Mouse (Mus musculus): ENCODE data around the gene Ldha. TPM values are rescaled to one million over a fixed set of nuclear protein-coding genes. Genes with fewer than 3 reads are reported as not detected.
"Not testable (repeated sequence)": the region's sequence is repeated elsewhere in the genome, so short reads cannot be mapped to it uniquely, and the experiment has no call there.

Gene Ldha
- total RNA-seq, 2 experiments from 2014 or later, result 439 to 878 TPM

DNA sequence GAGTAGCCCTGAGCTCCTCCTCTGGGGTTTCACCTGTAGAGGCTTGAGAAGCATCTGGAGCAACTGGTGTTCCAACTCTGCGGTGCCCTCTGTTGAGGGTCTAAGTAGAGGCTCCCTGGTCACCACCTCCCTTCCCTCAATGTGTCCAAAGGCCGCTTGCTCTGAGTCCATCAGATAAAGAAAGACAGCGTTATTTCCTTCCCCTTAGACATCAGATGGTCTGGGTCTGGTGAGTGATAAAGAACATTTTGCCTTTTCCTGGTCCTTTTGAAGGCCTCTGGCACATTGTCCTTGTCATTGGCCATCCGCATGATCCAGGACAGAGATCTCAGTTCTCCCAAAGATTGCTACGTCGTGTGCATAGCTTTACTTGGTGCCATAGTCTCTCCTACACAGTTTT, 36.0 kb downstream of the Ldha start:
- DNase-seq (ENCODE audit: low spot score in 2 of 2), result no peak

DNA sequence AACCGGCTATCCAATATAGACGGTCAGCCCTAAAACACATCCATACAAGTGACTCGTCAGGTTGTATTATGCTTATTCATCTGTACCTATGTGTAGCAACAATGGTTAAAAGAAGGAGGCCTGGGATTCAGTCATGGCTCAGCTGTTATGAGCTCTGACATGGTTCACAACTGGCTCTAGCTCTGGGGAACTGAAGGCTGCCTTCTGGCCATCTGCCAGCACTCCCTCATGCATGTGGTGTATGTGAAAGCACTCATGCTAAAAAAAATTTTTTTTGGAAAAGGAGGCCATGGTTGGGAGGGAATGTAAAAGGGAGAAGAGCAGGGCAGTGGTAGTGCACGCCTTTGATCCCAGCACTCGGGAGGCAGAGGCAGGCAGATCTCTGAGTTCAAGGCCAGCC, 38.6 kb downstream of the Ldha start:
- DNase-seq (ENCODE audit: low spot score in 2 of 2), result no peak

DNA sequence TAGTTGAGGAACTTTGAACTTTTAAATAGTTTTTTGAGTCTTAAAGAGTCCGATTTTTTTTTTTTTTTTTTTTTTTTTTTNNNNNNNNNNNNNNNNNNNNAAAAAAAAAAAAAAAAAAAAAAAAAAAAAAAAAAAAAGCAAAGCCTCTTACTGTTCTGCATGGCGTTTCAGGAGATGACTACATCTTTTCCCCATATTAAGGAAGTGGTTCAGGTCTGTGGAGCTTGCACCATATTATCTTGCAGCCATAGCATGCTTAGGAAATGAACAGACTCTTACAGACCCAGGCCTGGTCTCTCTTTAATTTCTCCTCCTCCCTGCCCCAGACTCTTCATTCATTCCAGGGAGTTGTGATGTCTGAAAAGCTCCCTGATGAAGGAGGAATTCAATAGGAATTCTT, 39.7 kb downstream of the Ldha start:
- no peak for DNase-seq (ENCODE audit: low spot score in 2 of 2)

DNA sequence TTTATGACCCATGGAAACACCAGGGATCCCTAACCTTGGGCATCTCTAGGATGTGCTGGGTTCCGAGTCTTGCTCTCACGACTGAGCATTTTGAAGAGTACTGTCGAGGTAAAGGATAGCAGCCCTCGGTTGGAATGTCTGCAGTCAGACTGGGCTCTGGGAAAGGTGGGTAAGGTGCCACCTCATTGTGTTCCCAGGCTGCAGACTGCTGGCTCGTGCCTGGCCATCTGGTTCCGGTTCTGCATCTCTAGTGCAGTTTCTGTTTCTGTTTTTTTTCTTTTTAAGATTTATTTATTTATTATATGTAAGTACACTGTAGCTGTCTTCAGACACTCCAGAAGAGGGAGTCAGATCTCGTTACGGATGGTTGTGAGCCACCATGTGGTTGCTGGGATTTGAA, 40.7 kb downstream of the Ldha start:
- DNase-seq (ENCODE audit: low spot score in 2 of 2), result not testable (repeated sequence)

DNA sequence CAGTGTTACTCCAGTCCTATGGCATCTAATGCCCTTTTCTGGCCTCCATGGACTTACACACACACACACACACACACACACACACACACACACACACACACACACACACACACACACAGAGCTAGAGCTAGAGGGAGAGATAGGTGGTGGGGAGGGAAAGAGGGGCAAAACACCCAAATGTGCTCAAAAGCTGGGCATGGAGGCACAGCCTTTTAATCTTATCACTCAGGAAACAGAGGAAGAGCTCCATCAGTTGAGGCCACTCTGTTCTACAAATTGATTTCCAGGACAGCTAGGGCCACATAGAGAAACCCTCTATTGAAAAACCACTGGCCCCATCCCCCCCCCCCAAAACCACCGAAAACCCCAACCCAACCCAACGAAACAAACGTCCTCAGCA, 42.0 kb downstream of the Ldha start:
- no peak for DNase-seq (ENCODE audit: low spot score in 2 of 2)

DNA sequence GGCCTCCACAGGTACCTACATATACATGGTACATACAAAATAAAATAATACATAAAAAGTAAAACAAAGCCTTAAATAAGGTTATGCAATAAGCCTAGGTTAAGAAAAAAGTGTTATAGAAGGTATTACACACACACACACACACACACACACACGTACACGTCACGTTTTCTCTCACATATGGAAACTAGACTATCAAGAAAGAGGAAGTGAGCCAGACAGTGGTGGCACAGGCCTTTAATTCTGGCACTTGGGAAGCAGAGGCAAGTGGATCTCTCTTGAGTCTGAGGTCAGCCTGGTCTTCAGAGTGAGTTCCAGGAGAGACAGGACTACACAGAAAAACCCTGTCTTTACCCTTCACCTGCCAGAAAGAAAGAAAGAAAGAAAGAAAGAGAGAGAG, 54.2 kb downstream of the Ldha start:
- no peak for DNase-seq (ENCODE audit: low spot score in 2 of 2)

DNA sequence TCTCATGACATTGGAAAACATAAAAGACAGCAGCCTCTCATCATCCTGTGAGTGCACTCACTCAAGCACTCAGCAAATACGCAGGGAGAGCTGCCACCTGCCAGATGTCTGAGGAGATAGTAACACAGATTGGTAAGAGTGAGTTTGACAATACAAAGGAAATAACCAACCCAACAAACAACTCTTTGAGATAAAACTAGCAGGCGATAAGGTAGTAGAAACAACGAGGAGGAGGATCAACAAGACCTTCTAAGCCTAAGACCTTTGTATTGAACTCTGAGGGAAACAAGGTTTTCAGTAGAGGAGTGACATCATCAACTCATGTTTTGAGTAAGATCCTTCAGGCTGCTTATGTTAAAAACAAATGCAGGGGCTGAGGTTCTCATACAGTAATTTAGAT, 58.1 kb downstream of the Ldha start:
- DNase-seq (ENCODE audit: low spot score in 2 of 2), result no peak

Other genes starting within 250 kb of the Ldha start
- 10 to 100 TPM; 22.1 to 22.9 TPM for gene Sergef, start 201.7 kb upstream of the Ldha start, total RNA-seq (2021)
- gene Tph1, start 168.9 kb upstream of the Ldha start, total RNA-seq (2021), result under 1 TPM in 1 of 2 experiments, not detected in 1; 0.45 TPM
- 1 to 10 TPM; 6.5 to 7.8 TPM for gene Saal1, start 130.8 kb upstream of the Ldha start, total RNA-seq (2021)
- 1 to 10 TPM; 1.1 to 4.0 TPM for gene Saa3, start 125.8 kb upstream of the Ldha start, total RNA-seq (2021)
- not detected for gene Saa4, start 108.9 kb upstream of the Ldha start, total RNA-seq (2021)
- not detected for gene Saa1, start 98.5 kb upstream of the Ldha start, total RNA-seq (2021)
- not detected for gene Saa2, start 89.7 kb upstream of the Ldha start, total RNA-seq (2021)
- gene Hps5, start 45.4 kb upstream of the Ldha start, total RNA-seq (2021), result 10 to 100 TPM; 23.9 to 26.5 TPM
- gene Gtf2h1, start 45.4 kb upstream of the Ldha start, total RNA-seq (2021), result 10 to 100 TPM; 37.6 to 40.3 TPM
- not detected for gene Ldhc, start 19.7 kb downstream of the Ldha start, total RNA-seq (2021)
- gene Tsg101, start 78.5 kb downstream of the Ldha start, total RNA-seq (2021), result 10 to 100 TPM; 70.4 to 81.2 TPM
- gene Uevld, start 117.1 kb downstream of the Ldha start, total RNA-seq (2021), result 10 to 100 TPM; 16.3 to 17.4 TPM
- gene Gm9999, start 142.1 kb downstream of the Ldha start, total RNA-seq (2021), result not detected
- gene Spty2d1, start 166.9 kb downstream of the Ldha start, total RNA-seq (2021), result 10 to 100 TPM; 19.2 to 20.0 TPM
- 10 to 100 TPM; 18.6 to 22.3 TPM for gene Tmem86a, start 209.1 kb downstream of the Ldha start, total RNA-seq (2021)